Mouse (Mus musculus) limb, embryonic 11.5 days (tissue): ENCODE results near the gene Cnot6. TPM values are rescaled to one million over a fixed set of nuclear protein-coding genes. Genes with fewer than 3 reads are reported as not detected.

ENCODE experiments used
- polyA plus RNA-seq: library from polyadenylated mRNA; unstranded; fragments of >200 nt; fragmentation: Nextera tagmentation; extraction: Ambion mirVana; gene quantifications from 2 replicates; pipeline ENCODE4 v1.2.1, GENCODE M21; 2014

Gene Cnot6
- polyA plus RNA-seq, 1 experiment from 2014 or later, result 53.9 TPM

Other genes starting within 250 kb of the Cnot6 start
- not detected in 2 replicates for gene Olfr1386, start 247.7 kb downstream of the Cnot6 start, polyA plus RNA-seq
- not detected in 2 replicates for gene Olfr1385, start 223.7 kb downstream of the Cnot6 start, polyA plus RNA-seq
- not detected in 2 replicates for gene Olfr1384, start 206.0 kb downstream of the Cnot6 start, polyA plus RNA-seq
- not detected in 2 replicates for gene Olfr1383, start 193.1 kb downstream of the Cnot6 start, polyA plus RNA-seq
- gene Olfr1382, start 184.5 kb downstream of the Cnot6 start, polyA plus RNA-seq, result not detected in 2 replicates
- gene Olfr1381, start 169.3 kb downstream of the Cnot6 start, polyA plus RNA-seq, result not detected in 2 replicates
- gene Olfr1380, start 155.8 kb downstream of the Cnot6 start, polyA plus RNA-seq, result not detected in 2 replicates
- 4.5 and 5.8 TPM in 2 replicates for gene Flt4, start 103.5 kb downstream of the Cnot6 start, polyA plus RNA-seq
- not detected in 2 replicates for gene Scgb3a1, start 49.1 kb downstream of the Cnot6 start, polyA plus RNA-seq
- gene Gfpt2, start 81.5 kb upstream of the Cnot6 start, polyA plus RNA-seq, result 36.3 and 37.2 TPM in 2 replicates
- 34.2 and 42.5 TPM in 2 replicates for gene Mapk9, start 134.0 kb upstream of the Cnot6 start, polyA plus RNA-seq
- 0.32 TPM in 1 of 2 replicates, not detected in the other for gene Rasgef1c, start 189.1 kb upstream of the Cnot6 start, polyA plus RNA-seq